Mouse (Mus musculus): Measurements from ENCODE around the gene Fth1.

DNA sequence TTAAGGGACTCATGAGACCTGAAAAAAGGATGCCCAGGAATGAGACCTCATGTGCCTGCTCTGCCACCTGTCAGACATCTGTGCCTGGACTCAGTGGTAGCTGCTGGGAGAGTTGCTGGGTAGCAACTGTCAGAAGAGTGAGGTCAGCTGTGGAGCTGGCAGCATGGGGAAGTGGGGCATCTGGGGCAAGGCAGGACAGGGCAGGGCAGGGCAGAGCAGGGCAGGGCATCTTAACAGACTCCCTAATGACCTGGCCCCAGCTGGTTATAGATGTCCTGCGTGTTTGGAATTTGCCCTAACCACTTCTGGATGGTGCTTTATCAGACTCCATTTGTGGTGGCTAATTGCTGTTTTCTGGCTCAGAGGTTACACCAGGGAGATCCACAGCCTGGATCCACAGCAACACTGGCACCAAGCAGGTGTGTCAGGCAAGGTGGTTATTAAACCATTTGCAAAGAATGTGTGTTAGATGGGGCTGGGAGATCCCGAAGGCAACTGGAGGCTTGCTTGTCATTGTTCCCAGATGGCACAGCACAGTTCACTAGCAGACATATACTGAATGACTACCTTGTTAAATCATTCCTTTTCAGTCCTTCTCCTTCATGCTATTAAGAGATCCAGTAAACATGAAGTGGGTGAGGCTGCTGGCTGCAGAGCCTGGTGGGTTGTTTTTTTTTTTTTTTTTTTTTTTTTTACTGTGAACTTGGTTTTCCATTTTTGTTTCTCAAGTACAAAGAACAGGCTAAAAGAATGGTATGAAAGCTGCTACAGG, 14.1 kb upstream of the Fth1 start:
- no peak for TF ChIP-seq CTCF (IDR thresholded peaks at IDR 0.05; ENCODE audit: low read depth)
- no peak for TF ChIP-seq EP300 (IDR thresholded peaks at IDR 0.05; ENCODE audit: low read depth)
